Mouse (Mus musculus): ENCODE data around the gene Ccdc71.

- TF ChIP-seq EP300 (optimal IDR thresholded peaks at IDR 0.05) (no peak), CTCF (IDR thresholded peaks at IDR 0.05; ENCODE audit: low read depth) (no peak)
These were observed 46.6 kb downstream of the Ccdc71 start for GRCm38 (mm10) chr9:108506901-108507300.

All from stomach, postnatal 0 days (tissue).